Mouse (Mus musculus): Measurements from ENCODE around the gene Evi2b.
A peak's percentile ranks its signal among the peaks of the same experiment; 100 is the strongest.

Evi2b gene

GRCm38 (mm10) chr11:79523560-79524309 lies at the start of gene Evi2b:
Gene Evi2b (minus strand): TSS chr11:79523762.
- DNase-seq (ENCODE audit: inconsistent ontology term): no peak

- DNase-seq (ENCODE audit: inconsistent ontology term): no peak
Measured at GRCm38 (mm10) chr11:79570319-79570718, 46.8 kb upstream of the Evi2b start.

- DNase-seq (ENCODE audit: inconsistent ontology term): no peak
Measured at GRCm38 (mm10) chr11:79568197-79568911, 44.8 kb upstream of the Evi2b start.

GRCm38 (mm10) chr11:79566947-79567346 lies 43.4 kb upstream of the Evi2b start:
- DNase-seq (ENCODE audit: inconsistent ontology term): no peak

GRCm38 (mm10) chr11:79563493-79563892 lies 39.9 kb upstream of the Evi2b start:
- DNase-seq (ENCODE audit: inconsistent ontology term): no peak

- DNase-seq (ENCODE audit: inconsistent ontology term): no peak
Measured at GRCm38 (mm10) chr11:79560536-79560935, 37.0 kb upstream of the Evi2b start.

- DNase-seq (ENCODE audit: inconsistent ontology term): no peak
Measured at GRCm38 (mm10) chr11:79552622-79553021, 29.1 kb upstream of the Evi2b start.

GRCm38 (mm10) chr11:79536293-79536692 lies 12.7 kb upstream of the Evi2b start:
- DNase-seq (ENCODE audit: inconsistent ontology term): no peak

- DNase-seq (ENCODE audit: inconsistent ontology term): no peak
Measured at GRCm38 (mm10) chr11:79535554-79535953, 12.0 kb upstream of the Evi2b start.

- peak; percentile 87 for DNase-seq (ENCODE audit: inconsistent ontology term)
Measured at GRCm38 (mm10) chr11:79533950-79534690, 10.6 kb upstream of the Evi2b start.

- no peak for DNase-seq (ENCODE audit: inconsistent ontology term)
Measured at GRCm38 (mm10) chr11:79533311-79533710, 9.7 kb upstream of the Evi2b start.

GRCm38 (mm10) chr11:79531485-79531884 lies 7.9 kb upstream of the Evi2b start:
- no peak for DNase-seq (ENCODE audit: inconsistent ontology term)

- DNase-seq (ENCODE audit: inconsistent ontology term): no peak
Measured at GRCm38 (mm10) chr11:79530774-79531173, 7.2 kb upstream of the Evi2b start.

- DNase-seq (ENCODE audit: inconsistent ontology term): no peak
Measured at GRCm38 (mm10) chr11:79530333-79530761, 6.8 kb upstream of the Evi2b start, which contains the start of the genes Evi2 and Evi2a. Gene Evi2 (minus strand): TSS chr11:79530589. Gene Evi2a (minus strand): TSS chr11:79530609.

- DNase-seq (ENCODE audit: inconsistent ontology term): no peak
Measured at GRCm38 (mm10) chr11:79529736-79530135, 6.2 kb upstream of the Evi2b start.

- DNase-seq (ENCODE audit: inconsistent ontology term): no peak
Measured at GRCm38 (mm10) chr11:79529226-79529625, 5.7 kb upstream of the Evi2b start.

- no peak for DNase-seq (ENCODE audit: inconsistent ontology term)
Measured at GRCm38 (mm10) chr11:79528601-79529000, 5.0 kb upstream of the Evi2b start.

- no peak for DNase-seq (ENCODE audit: inconsistent ontology term)
Measured at GRCm38 (mm10) chr11:79527739-79528384, 4.3 kb upstream of the Evi2b start.

- no peak for DNase-seq (ENCODE audit: inconsistent ontology term)
Measured at GRCm38 (mm10) chr11:79527015-79527738, 3.6 kb upstream of the Evi2b start.

GRCm38 (mm10) chr11:79526549-79526948 lies 3.0 kb upstream of the Evi2b start:
- DNase-seq (ENCODE audit: inconsistent ontology term): no peak

- no peak for DNase-seq (ENCODE audit: inconsistent ontology term)
Measured at GRCm38 (mm10) chr11:79524310-79524575, 681 bp upstream of the Evi2b start.
